Mouse (Mus musculus): ENCODE measurements around the gene Usp5. TPM values are rescaled to one million over a fixed set of nuclear protein-coding genes. Genes with fewer than 3 reads are reported as not detected.
A peak's percentile ranks its signal among the peaks of the same experiment; 100 is the strongest.

The Usp5 gene
- polyA plus RNA-seq (2012; rRNA removed): 58.1 and 73.2 TPM in 2 replicates

DNA sequence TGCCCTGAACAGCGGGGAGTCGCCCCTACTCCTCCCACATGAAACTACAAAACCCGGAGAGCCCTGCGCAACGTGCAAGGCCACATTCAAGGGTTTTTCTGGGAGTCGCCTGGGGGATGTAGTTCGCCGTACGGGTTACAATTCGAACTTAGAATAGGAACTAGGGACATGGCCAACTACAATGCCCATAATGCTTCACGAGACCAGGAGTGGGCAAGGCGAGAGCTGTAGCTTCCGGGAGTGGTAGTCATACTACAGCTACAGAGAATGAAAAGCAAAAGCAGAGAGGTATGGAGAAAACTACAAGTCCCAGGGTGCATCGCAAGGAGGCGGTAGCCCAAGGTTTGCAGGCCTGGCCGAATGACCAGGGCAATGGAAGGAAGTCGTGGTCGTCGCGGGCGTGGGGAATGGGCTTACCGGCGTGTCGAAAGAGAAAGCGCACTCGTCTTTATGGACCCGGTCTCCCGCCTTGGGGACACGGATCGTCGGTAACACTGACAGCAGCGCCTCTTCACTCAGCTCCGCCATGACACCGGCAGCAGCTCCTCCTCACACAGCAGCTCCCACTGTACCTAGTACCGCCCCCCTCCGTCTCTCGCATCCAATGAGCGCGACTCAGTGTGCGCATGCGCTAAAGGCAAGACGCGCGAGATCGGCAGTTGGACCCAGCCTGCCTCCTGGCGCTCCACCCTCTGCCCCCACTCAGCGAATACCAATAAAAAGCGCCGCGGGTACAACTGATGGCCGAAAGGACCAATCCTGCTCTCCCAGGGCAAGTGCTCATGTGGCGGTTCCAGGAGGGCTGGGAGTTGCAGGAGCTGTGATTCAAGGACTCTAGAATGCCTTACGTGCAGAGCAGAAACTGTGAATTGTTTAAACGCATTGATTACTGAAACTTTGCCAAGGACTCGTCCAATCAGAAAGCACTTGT is at the start of gene Usp5, which contains the start of gene Cdca3:
Gene Usp5, minus strand, starts transcription at position 617 of the 931 bp plus-strand sequence.
Gene Cdca3, plus strand, starts transcription at position 680 of the 931 bp plus-strand sequence.
- peak; percentile 98 for DNase-seq
- Histone ChIP-seq H3K4me1 (ENCODE audit: control insufficient read depth, insufficient read depth, low read length) (peaks cover 3% of the 10 kb centered on the region), H3K4me3 (replicated peaks; ENCODE audit: extremely low read depth, low read depth, low read length) (peak within 1 kb of the TSS; percentile 98)
- TF ChIP-seq CTCF (IDR thresholded peaks at IDR 0.05; ENCODE audit: insufficient read depth, low read length): no peak
- peak; percentile 85 for TF ChIP-seq POLR2A (IDR thresholded peaks at IDR 0.05; ENCODE audit: borderline replicate concordance, extremely low read depth, low read depth, low read length)
- under 1% methylated on average over 55 of the region's 55 CpGs for WGBS

DNA sequence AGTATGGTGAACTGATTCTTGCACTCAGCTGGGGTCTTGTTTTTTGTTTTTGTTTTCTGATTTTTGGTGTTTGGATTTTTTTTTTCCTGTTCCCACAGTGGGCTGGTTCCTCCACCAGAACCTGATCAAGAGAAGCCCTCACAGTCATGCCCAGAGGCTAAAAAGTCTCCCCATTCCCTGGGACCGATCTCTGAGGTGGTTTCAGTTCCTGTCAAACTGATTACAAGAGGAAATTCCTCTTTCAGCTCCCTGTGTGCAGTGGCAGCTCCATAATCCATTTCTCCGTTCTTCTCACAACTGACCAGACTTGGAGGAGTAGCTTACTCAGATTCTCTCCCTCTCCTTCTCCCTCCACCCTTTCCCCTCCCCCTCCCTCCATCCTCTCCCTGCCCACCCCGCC is 45.1 kb upstream of the Usp5 start:
- H3K4me1 ChIP-seq (ENCODE audit: control insufficient read depth, insufficient read depth, low read length): no peaks in the 10 kb centered on the region
- TF ChIP-seq CTCF (IDR thresholded peaks at IDR 0.05; ENCODE audit: insufficient read depth, low read length): no peak
- TF ChIP-seq POLR2A (IDR thresholded peaks at IDR 0.05; ENCODE audit: borderline replicate concordance, extremely low read depth, low read depth, low read length): no peak
- 23% methylated on average over 3 of the region's 3 CpGs for WGBS

GRCm38 (mm10) chr6:124866560-124866959 is 37.3 kb upstream of the Usp5 start:
- 58% methylated on average over 7 of the region's 7 CpGs for WGBS
- TF ChIP-seq CTCF (IDR thresholded peaks at IDR 0.05; ENCODE audit: insufficient read depth, low read length): no peak
- no peak for TF ChIP-seq POLR2A (IDR thresholded peaks at IDR 0.05; ENCODE audit: borderline replicate concordance, extremely low read depth, low read depth, low read length)
- H3K4me1 ChIP-seq (ENCODE audit: control insufficient read depth, insufficient read depth, low read length): 0 out of 2 replicates have a peak, but pooled peaks cover 2% of the 10 kb centered on the region
- no peak overlapping the region for H3K4me3 ChIP-seq (replicated peaks; ENCODE audit: extremely low read depth, low read depth, low read length)
- DNase-seq: no peak

More for the DNA sequence above, 45.1 kb upstream of the Usp5 start:
- DNase-seq: no peak
- no peak overlapping the region for H3K4me3 ChIP-seq (replicated peaks; ENCODE audit: extremely low read depth, low read depth, low read length)

DNA sequence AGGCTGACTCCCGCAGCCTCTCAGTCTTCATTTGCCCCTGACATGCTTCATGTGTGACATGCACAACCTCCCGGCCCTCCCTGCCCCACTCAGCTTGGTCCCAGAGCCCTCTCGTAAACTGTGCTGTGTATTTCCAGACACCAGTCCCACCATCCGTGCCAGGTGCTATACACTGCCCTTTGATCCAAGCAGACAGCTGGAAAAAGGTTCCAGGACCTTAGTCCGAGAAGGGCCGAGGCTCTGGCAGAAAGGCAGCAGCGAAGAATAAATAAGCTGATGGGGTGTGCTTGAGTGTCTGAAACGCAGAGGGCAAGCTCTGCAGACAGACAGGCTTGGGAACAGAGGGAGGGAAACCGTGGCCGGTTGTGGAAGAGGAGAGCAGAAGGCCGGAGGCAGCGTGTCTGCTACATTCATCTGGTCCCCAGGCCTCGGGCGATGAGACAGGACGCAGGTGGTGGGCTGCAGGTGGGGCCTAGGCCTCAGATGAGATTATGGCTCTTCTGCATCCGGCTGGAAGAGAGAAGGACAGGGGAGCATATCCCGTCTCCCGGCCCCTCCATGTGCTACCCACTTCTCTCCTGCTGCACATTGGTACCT is 36.6 kb upstream of the Usp5 start:
- WGBS: 52% methylated on average over 18 of the region's 18 CpGs
- no peak overlapping the region for H3K4me3 ChIP-seq (replicated peaks; ENCODE audit: extremely low read depth, low read depth, low read length)
- H3K4me1 ChIP-seq (ENCODE audit: control insufficient read depth, insufficient read depth, low read length): 0 out of 2 replicates have a peak, but pooled peaks cover 2% of the 10 kb centered on the region
- no peak for DNase-seq
- TF ChIP-seq CTCF (IDR thresholded peaks at IDR 0.05; ENCODE audit: insufficient read depth, low read length) (no peak), POLR2A (IDR thresholded peaks at IDR 0.05; ENCODE audit: borderline replicate concordance, extremely low read depth, low read depth, low read length) (no peak)

DNA sequence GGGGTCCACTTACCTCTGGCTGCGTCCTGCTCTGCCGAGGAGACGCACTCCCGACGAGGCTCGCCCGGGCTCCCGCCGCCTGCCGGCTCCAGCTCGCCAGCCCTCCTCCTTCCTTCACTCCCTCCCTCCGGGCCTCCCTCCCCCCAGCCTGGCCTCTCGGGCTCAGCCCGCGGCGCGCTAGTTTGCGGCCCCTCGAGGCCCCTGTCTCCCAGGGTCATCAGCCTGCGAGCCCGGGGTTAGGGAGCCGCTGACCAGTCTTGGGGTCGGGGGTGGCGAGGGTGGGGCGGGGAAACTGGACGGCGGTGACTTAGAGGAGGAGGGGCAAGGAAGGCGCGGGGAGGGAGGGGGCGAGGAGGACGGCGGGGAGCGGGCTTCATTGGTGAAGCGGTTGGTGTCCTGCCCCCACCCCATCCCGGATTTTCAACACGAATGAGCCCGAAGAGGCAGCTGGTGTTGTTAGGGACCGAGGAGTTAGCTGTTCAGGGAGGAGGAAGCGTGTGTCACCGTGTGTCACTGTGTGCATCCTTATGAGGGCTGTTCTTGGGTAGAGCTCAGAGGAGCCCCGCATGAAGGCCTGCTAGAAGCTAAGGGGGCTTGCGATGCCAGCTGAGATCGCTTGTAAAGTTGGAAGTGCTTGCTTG is 34.5 kb upstream of the Usp5 start, which contains the start of gene Gpr162:
Gene Gpr162, minus strand, starts transcription at position 326 of the 641 bp plus-strand sequence.
- H3K4me1 ChIP-seq (ENCODE audit: control insufficient read depth, insufficient read depth, low read length): peaks cover 2% of the 10 kb centered on the region; the same call in 1 of the 2 replicates
- no peak for TF ChIP-seq POLR2A (IDR thresholded peaks at IDR 0.05; ENCODE audit: borderline replicate concordance, extremely low read depth, low read depth, low read length)
- TF ChIP-seq CTCF (IDR thresholded peaks at IDR 0.05; ENCODE audit: insufficient read depth, low read length): no peak
- H3K4me3 ChIP-seq (replicated peaks; ENCODE audit: extremely low read depth, low read depth, low read length): peak within 1 kb of the TSS; percentile 15
- 2% methylated on average over 33 of the region's 43 CpGs for WGBS
- peak; percentile 45 for DNase-seq

GRCm38 (mm10) chr6:124863125-124863657 is 33.9 kb upstream of the Usp5 start:
- H3K4me1 ChIP-seq (ENCODE audit: control insufficient read depth, insufficient read depth, low read length): peaks cover 2% of the 10 kb centered on the region; the same call in 1 of the 2 replicates

DNA sequence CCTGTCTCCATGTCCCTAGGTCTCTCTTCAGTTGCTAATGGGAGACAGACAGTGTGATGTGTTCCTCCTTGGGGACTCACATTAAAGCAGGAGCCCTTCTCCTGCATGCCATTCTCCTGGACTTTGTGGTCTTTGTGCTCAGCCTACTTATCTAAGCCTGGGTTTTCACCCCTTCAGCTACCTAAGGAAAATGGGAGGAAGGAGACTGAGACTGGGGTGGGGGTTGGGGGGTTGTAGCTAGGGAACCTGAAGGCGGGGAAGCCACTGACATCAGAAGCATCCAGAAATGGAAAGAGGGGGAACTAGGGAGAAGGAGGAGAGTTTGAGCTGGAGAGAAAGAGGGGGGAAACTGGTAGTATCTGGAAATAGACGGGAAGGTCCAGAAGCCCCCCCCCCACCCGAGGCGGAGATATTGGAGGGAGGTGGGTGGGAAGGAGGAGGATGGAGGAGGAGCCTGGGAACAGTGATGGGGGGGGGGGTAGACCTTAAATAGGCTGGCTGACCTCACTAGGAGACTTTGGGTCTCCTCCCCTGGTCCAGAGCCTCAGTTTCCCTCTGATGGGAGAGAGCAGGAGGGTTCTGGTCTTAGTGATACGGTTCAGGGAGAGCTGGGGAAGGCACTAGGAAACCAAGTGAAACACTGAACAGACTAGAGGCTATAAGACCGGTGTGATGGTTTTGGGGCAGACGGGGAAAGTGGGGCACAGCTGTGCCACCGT is 33.3 kb upstream of the Usp5 start:
- no peak for DNase-seq
- TF ChIP-seq CTCF (IDR thresholded peaks at IDR 0.05; ENCODE audit: insufficient read depth, low read length) (no peak), POLR2A (IDR thresholded peaks at IDR 0.05; ENCODE audit: borderline replicate concordance, extremely low read depth, low read depth, low read length) (no peak)
- H3K4me3 ChIP-seq (replicated peaks; ENCODE audit: extremely low read depth, low read depth, low read length): no peak overlapping the region
- 15% methylated on average over 8 of the region's 8 CpGs for WGBS
- H3K4me1 ChIP-seq (ENCODE audit: control insufficient read depth, insufficient read depth, low read length): peaks cover 2% of the 10 kb centered on the region; the same call in 1 of the 2 replicates

More at GRCm38 (mm10) chr6:124863125-124863657, 33.9 kb upstream of the Usp5 start:
- WGBS: 2% methylated on average over 12 of the region's 16 CpGs
- DNase-seq: no peak
- TF ChIP-seq CTCF (IDR thresholded peaks at IDR 0.05; ENCODE audit: insufficient read depth, low read length) (no peak), POLR2A (IDR thresholded peaks at IDR 0.05; ENCODE audit: borderline replicate concordance, extremely low read depth, low read depth, low read length) (no peak)
- no peak overlapping the region for H3K4me3 ChIP-seq (replicated peaks; ENCODE audit: extremely low read depth, low read depth, low read length)

- no peak overlapping the region for H3K4me3 ChIP-seq (replicated peaks; ENCODE audit: extremely low read depth, low read depth, low read length)
- TF ChIP-seq CTCF (IDR thresholded peaks at IDR 0.05; ENCODE audit: insufficient read depth, low read length): no peak
- TF ChIP-seq POLR2A (IDR thresholded peaks at IDR 0.05; ENCODE audit: borderline replicate concordance, extremely low read depth, low read depth, low read length): no peak
- 37% methylated on average over 3 of the region's 3 CpGs for WGBS
- no peak for DNase-seq
- peaks cover 2% of the 10 kb centered on the region; the same call in 1 of the 2 replicates for H3K4me1 ChIP-seq (ENCODE audit: control insufficient read depth, insufficient read depth, low read length)
These were observed 32.5 kb upstream of the Usp5 start for GRCm38 (mm10) chr6:124861802-124862201.

Data from lung, adult 2 months (tissue).